Mouse (Mus musculus) ES-E14 (cell line): ENCODE measurements at regions not wholly inside any gene's neighbourhood (a gene's known extent, or its start where the extent isn't known, plus 50 kb on each side); places are given as distances from the start of the nearest gene placed in this dataset.

ENCODE experiments used
- DNase-seq: peaks from one replicate; pipeline ENCODE4 v3.0.0-alpha.2; 2013; ENCODE audit warnings: low read depth, low spot score
- H3K27ac ChIP-seq: 2 replicates; pipeline ENCODE4 v1.5.1; 2012; ENCODE audit warnings: low read depth, mild to moderate bottlenecking, low read length, moderate library complexity, mixed read lengths; ENCODE audit not compliant: poor library complexity, insufficient read depth, severe bottlenecking
- H3K36me3 ChIP-seq: 2 replicates; pipeline ENCODE4 v1.6.1; 2012; ENCODE audit warnings: mild to moderate bottlenecking, low read length, moderate library complexity, mixed read lengths; ENCODE audit not compliant: control insufficient read depth, poor library complexity, insufficient read depth, severe bottlenecking
- H3K4me1 ChIP-seq, 2 experiments: fragments of 150-350 bp in 1 of 2; sonication (generic) in 1 of 2; 2 replicates each; pipeline ENCODE4 v1.6.1; 2012; ENCODE audit warnings: low read length in 2 of 2, mild to moderate bottlenecking in 1 of 2, mixed read lengths in 1 of 2; ENCODE audit not compliant: control insufficient read depth in 2 of 2, insufficient read depth in 2 of 2, poor library complexity in 1 of 2
- H3K4me3 ChIP-seq, 2 experiments: fragments of 150-350 bp in 1 of 2; sonication (generic) in 1 of 2; 2 replicates each; pipeline ENCODE4 v1.5.1; 2012; ENCODE audit warnings: low read length in 2 of 2, low read depth in 1 of 2, mild to moderate bottlenecking in 1 of 2, mixed read lengths in 1 of 2; ENCODE audit not compliant: insufficient read depth in 1 of 2, poor library complexity in 1 of 2, severe bottlenecking in 1 of 2
- H3K9ac ChIP-seq: 2 replicates; pipeline ENCODE4 v1.6.1; 2012; ENCODE audit warnings: low read depth, mild to moderate bottlenecking, low read length, mixed read lengths; ENCODE audit not compliant: poor library complexity, insufficient read depth, severe bottlenecking
- H3K9me3 ChIP-seq: fragments of 150-350 bp; sonication (generic); 2 replicates; pipeline ENCODE4 v1.6.1; 2012; ENCODE audit warnings: low read depth, mild to moderate bottlenecking, low read length; ENCODE audit not compliant: control insufficient read depth, insufficient read depth
- CHD2 ChIP-seq: IDR thresholded peaks from 2 replicates; pipeline ENCODE4 v1.6.1; 2014; ENCODE audit warnings: mild to moderate bottlenecking, low read depth, low read length, inconsistent platforms
- HCFC1 ChIP-seq: IDR thresholded peaks from 2 replicates; pipeline ENCODE4 v1.6.1; 2012; ENCODE audit warnings: low read length, inconsistent platforms, borderline replicate concordance; ENCODE audit not compliant: insufficient read depth
- MAFK ChIP-seq: IDR thresholded peaks from 2 replicates; pipeline ENCODE4 v1.6.1; 2014; ENCODE audit warnings: mild to moderate bottlenecking, low read depth, low read length, inconsistent platforms; ENCODE audit not compliant: insufficient read depth
- ZC3H11A ChIP-seq: IDR thresholded peaks from 2 replicates; pipeline ENCODE4 v1.6.1; 2012; ENCODE audit warnings: low read depth, mild to moderate bottlenecking, inconsistent platforms, low read length, borderline replicate concordance
- ZNF384 ChIP-seq: IDR thresholded peaks from 2 replicates; pipeline ENCODE4 v1.6.1; 2012; ENCODE audit warnings: low read depth, low read length, inconsistent platforms
- in situ Hi-C, 2 experiments: fragments of 600-800 bp; cut with MboI; formaldehyde crosslinking; loops; one replicate each; pipeline ENCODE4 v1.15.1; 2025; ENCODE audit warnings: low sequenced_read_pairs in 2 of 2, inconsistent platforms in 1 of 2; ENCODE audit not compliant: unreplicated experiment in 2 of 2

- H3K27ac ChIP-seq: no peak overlapping the region
- TF ChIP-seq CHD2: no peak
- no peak for TF ChIP-seq HCFC1
- no peak for TF ChIP-seq MAFK
- no peak for TF ChIP-seq ZNF384
- no peak for TF ChIP-seq ZC3H11A
- no peak for DNase-seq
- no peak overlapping the region for H3K4me3 ChIP-seq
- no peaks in the 10 kb centered on the region for H3K36me3 ChIP-seq
- in situ Hi-C loops: no loop called here
- H3K9me3 ChIP-seq: no peaks in the 10 kb centered on the region
- H3K9ac ChIP-seq: no peak overlapping the region
- no peaks in the 10 kb centered on the region for H3K4me1 ChIP-seq
Observed at GRCm38 (mm10) chr17:73014090-73014853, 93.5 kb upstream of the Lclat1 start.

GRCm38 (mm10) chr17:73017173-73017572, 90.6 kb upstream of the Lclat1 start:
- no peaks in the 10 kb centered on the region for H3K36me3 ChIP-seq
- H3K9ac ChIP-seq: no peak overlapping the region
- no peak for DNase-seq
- no peaks in the 10 kb centered on the region for H3K4me1 ChIP-seq
- no peak for TF ChIP-seq MAFK
- no peak for TF ChIP-seq HCFC1
- TF ChIP-seq CHD2: no peak
- TF ChIP-seq ZC3H11A: no peak
- TF ChIP-seq ZNF384: no peak
- H3K4me3 ChIP-seq: no peak overlapping the region
- in situ Hi-C loops: no loop called here
- no peaks in the 10 kb centered on the region for H3K9me3 ChIP-seq
- H3K27ac ChIP-seq: no peak overlapping the region

DNA sequence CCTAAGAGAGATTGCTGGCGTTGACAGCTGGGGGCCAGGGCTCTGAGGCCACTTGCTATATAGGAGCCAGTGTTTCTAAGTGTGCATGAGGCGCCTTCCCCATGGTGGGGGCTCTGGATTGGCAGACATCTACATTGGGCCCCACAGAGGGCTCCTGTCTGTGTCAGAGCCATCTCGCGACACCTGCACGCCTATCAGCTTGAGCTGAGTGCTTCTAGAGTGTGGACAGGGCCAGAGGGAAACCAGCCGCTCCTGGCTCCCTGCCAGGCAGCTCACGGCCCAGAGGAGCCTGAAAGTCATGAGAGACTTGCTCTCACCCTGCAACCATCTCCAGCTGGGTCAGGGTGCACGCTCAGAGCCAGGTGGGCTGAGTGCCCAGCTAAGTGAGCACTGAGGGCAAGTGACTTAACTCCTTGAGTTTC, 85.1 kb upstream of the Lclat1 start:
- Histone ChIP-seq H3K36me3 (no peaks in the 10 kb centered on the region), H3K4me1 (no peaks in the 10 kb centered on the region), H3K4me3 (no peak overlapping the region), H3K27ac (no peak overlapping the region), H3K9ac (no peak overlapping the region), H3K9me3 (no peaks in the 10 kb centered on the region)
- DNase-seq: no peak
- in situ Hi-C loops: no loop called here
- TF ChIP-seq CHD2 (no peak), ZC3H11A (no peak), HCFC1 (no peak)

DNA sequence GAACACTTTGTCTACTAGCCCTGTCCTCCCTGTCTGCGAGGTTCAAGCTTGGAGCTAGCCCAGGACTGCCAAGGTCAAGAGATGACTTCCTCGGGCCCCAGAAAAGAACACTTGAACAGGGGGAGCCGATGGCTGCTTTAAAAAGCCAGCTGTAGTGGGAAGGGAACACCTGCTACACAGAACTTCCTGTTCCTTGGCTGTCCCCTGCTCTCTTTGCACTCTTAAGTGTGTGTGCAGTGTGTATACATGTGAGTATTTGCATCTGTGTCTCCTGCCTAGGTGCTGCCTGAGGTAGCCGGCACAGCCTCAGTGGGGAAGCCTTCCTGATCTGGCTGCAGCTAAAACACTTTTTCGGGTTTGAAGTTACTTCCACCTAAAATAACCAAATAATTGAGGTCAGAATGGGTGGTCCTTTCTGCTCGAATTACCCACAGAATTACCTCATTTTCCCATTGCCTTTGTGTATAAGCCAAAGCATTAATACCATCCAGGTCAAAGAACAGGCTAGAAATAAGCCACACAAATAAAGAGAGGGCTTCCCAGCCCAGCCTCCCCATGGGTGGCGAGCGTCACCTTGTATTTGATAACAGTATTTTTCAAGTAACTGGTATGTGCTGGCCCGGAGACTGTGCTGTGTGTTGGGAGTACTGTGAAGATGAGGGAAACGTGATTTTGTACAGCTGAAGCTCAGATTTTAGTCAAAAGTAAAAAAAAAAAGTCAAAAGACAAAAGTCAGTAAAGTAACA, 84.2 kb upstream of the Lclat1 start:
- no peak overlapping the region for H3K27ac ChIP-seq
- in situ Hi-C loops: no loop called here
- TF ChIP-seq ZNF384 (no peak), MAFK (no peak), HCFC1 (no peak), ZC3H11A (no peak), CHD2 (no peak)
- H3K9ac ChIP-seq: no peak overlapping the region
- no peak overlapping the region for H3K4me3 ChIP-seq
- H3K4me1 ChIP-seq: no peaks in the 10 kb centered on the region
- no peak for DNase-seq
- H3K36me3 ChIP-seq: no peaks in the 10 kb centered on the region
- H3K9me3 ChIP-seq: no peaks in the 10 kb centered on the region

- in situ Hi-C loops: no loop called here
- TF ChIP-seq ZNF384 (no peak), MAFK (no peak), CHD2 (no peak), ZC3H11A (no peak), HCFC1 (no peak)
- Histone ChIP-seq H3K36me3 (no peaks in the 10 kb centered on the region), H3K9me3 (no peaks in the 10 kb centered on the region), H3K4me3 (no peak overlapping the region), H3K9ac (no peak overlapping the region), H3K27ac (no peak overlapping the region), H3K4me1 (no peaks in the 10 kb centered on the region)
- no peak for DNase-seq
Observed at GRCm38 (mm10) chr17:73027122-73027521, 80.7 kb upstream of the Lclat1 start.
